Mouse (Mus musculus) layer of hippocampus, adult 2 months (tissue): Measurements from ENCODE around the gene Chst1. TPM values are rescaled to one million over a fixed set of nuclear protein-coding genes. Genes with fewer than 3 reads are reported as not detected.

Experiments used
- DNase-seq, 2 experiments: peaks; one replicate each; pipeline ENCODE4 v3.0.0; 2022; ENCODE audit warnings: low spot score in 2 of 2
- H3K27ac ChIP-seq: fragments of 200-600 bp; 2 replicates; pipeline ENCODE4 v1.8.1; 2022
- H3K4me3 ChIP-seq: fragments of 200-600 bp; 2 replicates; pipeline ENCODE4 v1.8.1; 2022; ENCODE audit warnings: mild to moderate bottlenecking
- CTCF ChIP-seq: fragments of 200-600 bp; conservative IDR thresholded peaks from 2 replicates; pipeline ENCODE4 v1.8.1; 2022; ENCODE audit warnings: antibody characterized with exemption, mild to moderate bottlenecking, moderate library complexity
- long read RNA-seq, 2 experiments: library from polyadenylated mRNA; stranded (forward); transcript quantifications; one replicate each; pipeline ENCODE4 v2.0.0; 2021; ENCODE audit warnings: borderline mapping rate in 2 of 2
- total RNA-seq, 2 experiments: library from RNA; stranded (reverse); gene quantifications; 2 replicates each; pipeline ENCODE4 v1.2.3; 2021

Gene Chst1
- total RNA-seq = 100 to 1,000 TPM; 295 to 314 TPM
- long read RNA-seq, experiment 1, transcript Chst1-201 (3 exons, 2,680 nt) = major isoform, 191 of 240 reads
- long read RNA-seq, experiment 1, partial matches to known transcripts = 38 of 240 reads
- long read RNA-seq, experiment 1, other reads (novel, unspliced or antisense) = 11 of 240 reads
- long read RNA-seq, experiment 2, transcript Chst1-201 (3 exons, 2,680 nt) = major isoform, 248 of 307 reads
- long read RNA-seq, experiment 2, partial matches to known transcripts = 34 of 307 reads
- long read RNA-seq, experiment 2, other reads (novel, unspliced or antisense) = 25 of 307 reads

GRCm38 (mm10) chr2:92599487-92600347 is at the start of gene Chst1:
Gene Chst1, plus strand, starts transcription at chr2:92599707.
- no peak for TF ChIP-seq CTCF
- peak in 1 of 2 experiments; percentile 72 for DNase-seq
- H3K4me3 ChIP-seq = peak within 1 kb of the TSS; percentile 75
- peak within 1 kb of the TSS; percentile 99 for H3K27ac ChIP-seq

- no peak for DNase-seq
- Histone ChIP-seq H3K27ac (no peak overlapping the region), H3K4me3 (no peak overlapping the region)
- no peak for TF ChIP-seq CTCF
Observed at GRCm38 (mm10) chr2:92550051-92550450, 49.5 kb upstream of the Chst1 start.

- Histone ChIP-seq H3K27ac (no peak overlapping the region), H3K4me3 (no peak overlapping the region)
- no peak for TF ChIP-seq CTCF
- no peak for DNase-seq
Observed at GRCm38 (mm10) chr2:92554536-92554935, 45.0 kb upstream of the Chst1 start.

- 0 out of 2 replicates have a peak, but pooled peaks have one; percentile 18 for TF ChIP-seq CTCF
- H3K4me3 ChIP-seq = no peak overlapping the region
- DNase-seq = no peak
- no peak overlapping the region for H3K27ac ChIP-seq
Observed at GRCm38 (mm10) chr2:92562930-92563329, 36.6 kb upstream of the Chst1 start.

GRCm38 (mm10) chr2:92570623-92571022 is 28.9 kb upstream of the Chst1 start:
- no peak for TF ChIP-seq CTCF
- Histone ChIP-seq H3K4me3 (no peak overlapping the region), H3K27ac (no peak overlapping the region)
- DNase-seq = no peak

- H3K27ac ChIP-seq = no peak overlapping the region
- no peak overlapping the region for H3K4me3 ChIP-seq
- peak in 1 of 2 experiments; percentile 49 for DNase-seq
- TF ChIP-seq CTCF = no peak
Observed at GRCm38 (mm10) chr2:92577824-92578223, 21.7 kb upstream of the Chst1 start.

- DNase-seq = no peak
- no peak for TF ChIP-seq CTCF
- Histone ChIP-seq H3K4me3 (no peak overlapping the region), H3K27ac (no peak overlapping the region)
Observed at GRCm38 (mm10) chr2:92581302-92581701, 18.2 kb upstream of the Chst1 start.

GRCm38 (mm10) chr2:92582596-92582995 is 16.9 kb upstream of the Chst1 start:
- Histone ChIP-seq H3K27ac (no peak overlapping the region), H3K4me3 (no peak overlapping the region)
- no peak for TF ChIP-seq CTCF
- DNase-seq = no peak

- no peak for DNase-seq
- TF ChIP-seq CTCF = no peak
- no peak overlapping the region for H3K27ac ChIP-seq
- H3K4me3 ChIP-seq = no peak overlapping the region
Observed at GRCm38 (mm10) chr2:92587806-92588205, 11.7 kb upstream of the Chst1 start.

GRCm38 (mm10) chr2:92594929-92595730 is 4.4 kb upstream of the Chst1 start:
- no peak overlapping the region for H3K27ac ChIP-seq
- no peak overlapping the region for H3K4me3 ChIP-seq
- no peak for DNase-seq
- TF ChIP-seq CTCF = peak; percentile 14

GRCm38 (mm10) chr2:92597291-92597690 is 2.2 kb upstream of the Chst1 start:
- DNase-seq = peak; percentile 73 to 80
- TF ChIP-seq CTCF = peak; percentile 82
- H3K27ac ChIP-seq = peak overlapping the region; percentile 57
- no peak overlapping the region for H3K4me3 ChIP-seq

GRCm38 (mm10) chr2:92598941-92599486 is 493 bp upstream of the Chst1 start:
- peak overlapping the region; percentile 39 for H3K4me3 ChIP-seq
- H3K27ac ChIP-seq = peak overlapping the region; percentile 69
- no peak for DNase-seq
- no peak for TF ChIP-seq CTCF
